Mouse (Mus musculus) cerebellum, adult 2 months (tissue): ENCODE measurements at regions not wholly inside any gene's neighbourhood (a gene's known extent, or its start where the extent isn't known, plus 50 kb on each side); places are given as distances from the start of the nearest gene placed in this dataset.

Experiments
- DNase-seq, 2 experiments: peaks; one replicate each; pipeline ENCODE4 v3.0.0; 2021
- H3K27ac ChIP-seq: fragments of 200-500 bp; 2 replicates; pipeline ENCODE4 v1.5.1; 2012; ENCODE audit warnings: low read length, control low read depth, inconsistent platforms; ENCODE audit not compliant: insufficient read depth
- H3K27me3 ChIP-seq: fragments of 200-500 bp; 2 replicates; pipeline ENCODE4 v1.6.1; 2012; ENCODE audit warnings: inconsistent platforms, mild to moderate bottlenecking, low read length, moderate library complexity; ENCODE audit not compliant: control insufficient read depth, insufficient read depth
- H3K4me1 ChIP-seq: fragments of 200-500 bp; 2 replicates; pipeline ENCODE4 v1.6.1; 2011; ENCODE audit warnings: low read length; ENCODE audit not compliant: control insufficient read depth, insufficient read depth
- H3K4me3 ChIP-seq: fragments of 200-500 bp; replicated peaks from 2 replicates; pipeline ENCODE3; 2011; ENCODE audit warnings: mild to moderate bottlenecking, low read depth, low read length, control low read depth; ENCODE audit not compliant: insufficient read depth
- CTCF ChIP-seq: fragments of 200-500 bp; IDR thresholded peaks from 2 replicates; pipeline ENCODE4 v1.5.1; 2011; ENCODE audit warnings: low read depth, mild to moderate bottlenecking, control low read depth, low read length, moderate library complexity, borderline replicate concordance; ENCODE audit not compliant: insufficient read depth
- POLR2A ChIP-seq: fragments of 200-500 bp; IDR thresholded peaks from 2 replicates; pipeline ENCODE4 v1.6.1; 2011; ENCODE audit warnings: low read length, control low read depth, borderline replicate concordance; ENCODE audit not compliant: insufficient read depth
- WGBS: fragments of 180-500 bp; shearing (Covaris S2); methylation state at CpG from one replicate; pipeline ENCODE4 v1.1.7; 2018; 5-methylcytosine and 5-hydroxymethylcytosine counted together

- Histone ChIP-seq H3K27me3 (no peaks in the 10 kb centered on the region), H3K4me1 (no peaks in the 10 kb centered on the region), H3K27ac (no peak overlapping the region), H3K4me3 (no peak overlapping the region)
- no peak for DNase-seq
- WGBS, result 71% methylated on average over 7 of the region's 7 CpGs
- no peak for TF ChIP-seq CTCF
- TF ChIP-seq POLR2A, result no peak
Observed at GRCm38 (mm10) chr13:101464928-101465747, 302.9 kb downstream of the Pik3r1 start.

GRCm38 (mm10) chr13:101456926-101457325 lies 311.1 kb downstream of the Pik3r1 start:
- no peak overlapping the region for H3K4me3 ChIP-seq
- H3K27ac ChIP-seq, result no peak overlapping the region
- no peak for DNase-seq
- no peaks in the 10 kb centered on the region for H3K4me1 ChIP-seq
- WGBS, result 75% methylated on average over 2 of the region's 2 CpGs
- no peaks in the 10 kb centered on the region for H3K27me3 ChIP-seq
- no peak for TF ChIP-seq CTCF
- no peak for TF ChIP-seq POLR2A

GRCm38 (mm10) chr13:101454276-101454675 lies 313.7 kb downstream of the Pik3r1 start:
- DNase-seq, result no peak
- Histone ChIP-seq H3K27ac (no peak overlapping the region), H3K4me3 (no peak overlapping the region), H3K27me3 (no peaks in the 10 kb centered on the region), H3K4me1 (peaks cover 14% of the 10 kb centered on the region; the same call in 1 of the 2 replicates)
- no peak for TF ChIP-seq POLR2A
- no peak for TF ChIP-seq CTCF

- Histone ChIP-seq H3K27me3 (no peaks in the 10 kb centered on the region), H3K4me1 (peaks cover 15% of the 10 kb centered on the region; the same call in 1 of the 2 replicates), H3K27ac (peak overlapping the region; percentile 98), H3K4me3 (no peak overlapping the region)
- 9% methylated on average over 6 of the region's 6 CpGs for WGBS
- DNase-seq, result peak; percentile 72 to 89
- TF ChIP-seq CTCF (no peak), POLR2A (no peak; the same call in 1 of the 2 replicates)
Observed at GRCm38 (mm10) chr13:101450501-101450900, 317.5 kb downstream of the Pik3r1 start.

- no peak for DNase-seq
- no peak overlapping the region for H3K4me3 ChIP-seq
- 68% methylated on average over 3 of the region's 3 CpGs for WGBS
- no peaks in the 10 kb centered on the region for H3K27me3 ChIP-seq
- H3K4me1 ChIP-seq, result peaks cover 8% of the 10 kb centered on the region
- peak overlapping the region; percentile 32; the same call in 1 of the 2 replicates for H3K27ac ChIP-seq
- TF ChIP-seq CTCF, result no peak
- no peak for TF ChIP-seq POLR2A
Observed at GRCm38 (mm10) chr13:101439517-101439916, 328.5 kb downstream of the Pik3r1 start.

- H3K4me3 ChIP-seq, result no peak overlapping the region
- H3K4me1 ChIP-seq, result peaks cover 8% of the 10 kb centered on the region
- no peaks in the 10 kb centered on the region for H3K27me3 ChIP-seq
- peak; percentile 82 to 91 for DNase-seq
- TF ChIP-seq POLR2A, result no peak
- TF ChIP-seq CTCF, result no peak
- WGBS, result 9% methylated on average over 6 of the region's 6 CpGs
- peak overlapping the region; percentile 64 for H3K27ac ChIP-seq
Observed at GRCm38 (mm10) chr13:101439041-101439440, 329.0 kb downstream of the Pik3r1 start.

- no peak for DNase-seq
- 75% methylated on average over 6 of the region's 6 CpGs for WGBS
- Histone ChIP-seq H3K27me3 (no peaks in the 10 kb centered on the region), H3K27ac (no peak overlapping the region), H3K4me3 (no peak overlapping the region), H3K4me1 (no peaks in the 10 kb centered on the region)
- TF ChIP-seq POLR2A (no peak), CTCF (no peak)
Observed at GRCm38 (mm10) chr13:101433162-101433561, 334.9 kb downstream of the Pik3r1 start.
